Mouse (Mus musculus) neural tube, embryonic 15.5 days (tissue): Measurements from ENCODE around the gene Peak1. TPM values are rescaled to one million over a fixed set of nuclear protein-coding genes. Genes with fewer than 3 reads are reported as not detected.

Experiments used
- ATAC-seq: fragments of 200-750 bp; cut with Nextera tagmentation; 2 replicates; pipeline ENCODE4 v1.8.0; 2017; ENCODE audit warnings: mild to moderate bottlenecking, moderate TSS enrichment, moderate library complexity; ENCODE audit not compliant: low FRiP score
- H3K27ac ChIP-seq: fragments of 300-500 bp; sonication (generic); replicated peaks from 2 replicates; pipeline ENCODE4 v1.5.1; 2015; ENCODE audit warnings: mild to moderate bottlenecking, inconsistent platforms
- H3K27me3 ChIP-seq: fragments of 300-500 bp; sonication (generic); replicated peaks from 2 replicates; pipeline ENCODE4 v1.6.1; 2015; ENCODE audit warnings: inconsistent platforms
- H3K36me3 ChIP-seq: fragments of 300-500 bp; sonication (generic); 2 replicates; pipeline ENCODE4 v1.6.1; 2015; ENCODE audit warnings: inconsistent platforms
- H3K4me1 ChIP-seq: fragments of 300-500 bp; sonication (generic); 2 replicates; pipeline ENCODE4 v1.6.1; 2015; ENCODE audit warnings: inconsistent platforms
- H3K4me2 ChIP-seq: fragments of 300-500 bp; sonication (generic); 2 replicates; pipeline ENCODE4 v1.6.1; 2015; ENCODE audit warnings: inconsistent platforms, mild to moderate bottlenecking, moderate library complexity
- H3K4me3 ChIP-seq: fragments of 300-500 bp; sonication (generic); replicated peaks from 2 replicates; pipeline ENCODE4 v1.5.1; 2015; ENCODE audit warnings: mild to moderate bottlenecking, inconsistent platforms
- H3K9ac ChIP-seq: fragments of 300-500 bp; sonication (generic); replicated peaks from 2 replicates; pipeline ENCODE4 v1.6.1; 2015; ENCODE audit warnings: mild to moderate bottlenecking, inconsistent platforms
- H3K9me3 ChIP-seq: fragments of 300-500 bp; sonication (generic); replicated peaks from 2 replicates; pipeline ENCODE4 v1.6.1; 2016; ENCODE audit warnings: inconsistent platforms
- WGBS: fragments of 180-500 bp; shearing (Covaris S2); methylation state at CpG from one replicate; pipeline ENCODE4 v1.1.7; 2015; ENCODE audit warnings: mixed read lengths; 5-methylcytosine and 5-hydroxymethylcytosine counted together
- polyA plus RNA-seq: library from polyadenylated mRNA; unstranded; fragments of >200 nt; fragmentation: Nextera tagmentation; extraction: Ambion mirVana; gene quantifications from 2 replicates; pipeline ENCODE4 v1.2.1, GENCODE M21; 2015

Peak1 gene
- polyA plus RNA-seq, 1 experiment from 2014 or later = 6.5 TPM

DNA sequence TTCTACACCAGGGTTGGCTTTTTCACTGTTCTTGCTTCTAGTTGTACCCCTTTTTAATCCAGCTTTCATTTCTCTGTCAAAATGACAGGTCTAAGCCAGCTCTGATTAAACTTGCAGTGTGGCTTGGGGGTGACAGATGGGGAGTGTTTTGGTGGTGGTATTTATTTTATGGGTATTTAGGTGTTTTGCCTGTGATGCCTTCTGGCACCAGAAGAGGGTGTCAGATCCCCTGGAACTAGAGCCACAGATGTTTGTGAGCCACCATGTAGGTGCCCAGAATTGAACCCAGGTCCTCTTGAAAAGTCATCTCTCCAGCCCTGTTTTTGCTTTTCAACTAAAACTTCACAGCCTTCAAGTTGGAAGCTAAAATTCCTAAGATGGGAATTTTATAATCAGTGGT lies 3.5 kb downstream of the Peak1 start:
- Histone ChIP-seq H3K4me3 (no peak overlapping the region), H3K36me3 (no peaks in the 10 kb centered on the region)

DNA sequence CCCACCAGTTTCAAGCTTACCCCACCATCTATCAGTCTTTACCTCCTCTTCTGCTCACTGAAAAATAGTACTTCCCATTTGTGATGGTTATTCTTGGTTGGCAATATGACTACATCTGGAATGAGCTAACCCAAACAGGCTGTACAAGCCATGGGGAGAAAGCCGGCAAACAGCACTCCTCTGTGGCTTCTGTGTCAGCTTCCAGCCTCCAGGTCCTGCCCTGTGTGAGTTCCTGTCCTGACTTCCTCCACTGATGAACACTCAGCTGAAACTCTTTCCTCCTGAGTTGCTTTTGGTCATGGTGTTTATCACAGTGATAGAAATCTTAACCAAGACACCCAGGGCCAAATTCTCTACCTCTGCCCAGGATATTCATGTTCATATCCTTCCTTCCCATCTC lies 5.2 kb downstream of the Peak1 start:
- Histone ChIP-seq H3K4me2 (no peak overlapping the region), H3K4me1 (peaks cover 22% of the 10 kb centered on the region), H3K27me3 (no peaks in the 10 kb centered on the region), H3K4me3 (no peak overlapping the region), H3K27ac (no peak overlapping the region), H3K9me3 (no peaks in the 10 kb centered on the region), H3K9ac (no peak overlapping the region), H3K36me3 (no peaks in the 10 kb centered on the region)
- WGBS = 70% methylated on average over 1 of the region's 1 CpGs
- no peak for ATAC-seq

More for the DNA sequence above, 3.5 kb downstream of the Peak1 start:
- Histone ChIP-seq H3K27me3 (no peaks in the 10 kb centered on the region), H3K4me1 (peaks cover 24% of the 10 kb centered on the region), H3K4me2 (no peak overlapping the region), H3K27ac (no peak overlapping the region), H3K9me3 (no peaks in the 10 kb centered on the region), H3K9ac (no peak overlapping the region)
- no peak for ATAC-seq

DNA sequence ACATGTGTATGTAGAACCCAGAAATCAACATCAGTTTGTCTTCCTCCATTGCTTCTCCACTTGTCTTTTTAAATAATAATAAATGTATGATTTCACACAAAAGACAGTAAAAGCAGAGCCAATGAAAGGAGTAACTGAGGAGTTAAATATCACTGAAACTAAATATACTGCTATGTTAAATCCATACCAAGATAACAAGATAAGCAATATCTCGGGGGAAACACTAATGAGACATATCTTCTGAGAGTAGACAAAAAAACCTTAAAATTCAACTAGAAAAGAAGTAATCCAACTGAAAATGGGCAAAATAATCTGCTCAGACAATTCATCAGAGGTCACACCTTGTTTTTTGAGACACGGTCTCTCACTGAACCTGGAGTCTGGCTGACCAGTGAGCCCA lies 7.9 kb downstream of the Peak1 start:
- Histone ChIP-seq H3K4me3 (no peak overlapping the region), H3K36me3 (no peaks in the 10 kb centered on the region), H3K9me3 (no peaks in the 10 kb centered on the region), H3K27ac (no peak overlapping the region), H3K9ac (no peak overlapping the region), H3K4me2 (no peak overlapping the region), H3K27me3 (no peaks in the 10 kb centered on the region), H3K4me1 (no peaks in the 10 kb centered on the region)
- 95% methylated on average over 2 of the region's 2 CpGs for WGBS
- ATAC-seq = no peak

DNA sequence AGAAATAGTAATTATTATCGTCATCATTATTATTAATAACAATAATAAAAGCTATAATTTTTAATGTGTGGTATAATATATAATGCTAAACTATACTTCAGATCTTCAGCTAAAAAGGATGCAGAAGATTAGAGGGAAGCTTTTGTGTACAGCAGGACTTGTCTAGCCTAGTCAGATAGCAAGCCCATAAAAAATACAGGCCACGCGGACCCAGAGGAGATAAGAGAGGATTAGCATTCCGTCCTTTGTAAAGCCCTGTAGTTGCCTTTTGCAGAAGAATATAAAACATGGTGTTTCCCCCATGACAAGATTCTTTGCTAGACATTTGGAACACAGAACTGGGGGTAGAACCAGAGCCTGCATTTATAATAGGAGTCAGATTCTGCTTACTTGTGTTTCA lies 13.2 kb downstream of the Peak1 start:
- Histone ChIP-seq H3K36me3 (no peaks in the 10 kb centered on the region), H3K4me1 (no peaks in the 10 kb centered on the region), H3K4me3 (no peak overlapping the region), H3K9ac (no peak overlapping the region), H3K27ac (no peak overlapping the region), H3K9me3 (no peaks in the 10 kb centered on the region), H3K4me2 (no peak overlapping the region), H3K27me3 (no peaks in the 10 kb centered on the region)
- ATAC-seq = no peak
- WGBS = 74% methylated on average over 4 of the region's 4 CpGs

DNA sequence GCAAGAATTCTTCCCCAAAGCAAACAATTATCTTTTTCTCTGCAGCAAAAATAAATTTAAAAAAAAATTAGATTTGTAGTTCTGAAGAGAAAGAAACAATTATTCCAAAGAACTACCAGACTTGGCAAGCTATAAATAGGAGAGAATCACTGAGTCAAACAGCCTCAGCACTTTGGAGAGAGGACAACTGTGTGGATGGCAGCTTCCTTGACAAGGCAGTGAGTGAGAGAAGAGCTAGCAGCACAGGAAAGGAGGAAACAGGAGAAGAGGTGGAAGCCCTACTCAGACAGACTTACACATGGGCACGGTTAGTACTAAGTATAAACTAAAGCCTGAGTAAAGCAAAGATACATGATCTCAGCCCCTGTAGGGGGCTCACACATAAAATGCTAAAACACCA lies 21.6 kb downstream of the Peak1 start:
- H3K4me3 ChIP-seq = no peak overlapping the region
- H3K36me3 ChIP-seq = no peaks in the 10 kb centered on the region
- no peaks in the 10 kb centered on the region for H3K27me3 ChIP-seq
- no peaks in the 10 kb centered on the region for H3K9me3 ChIP-seq
- no peaks in the 10 kb centered on the region for H3K4me1 ChIP-seq
- no peak overlapping the region for H3K27ac ChIP-seq
- H3K9ac ChIP-seq = no peak overlapping the region
- no peak for ATAC-seq
- WGBS = 73% methylated on average over 1 of the region's 1 CpGs
- H3K4me2 ChIP-seq = no peak overlapping the region

DNA sequence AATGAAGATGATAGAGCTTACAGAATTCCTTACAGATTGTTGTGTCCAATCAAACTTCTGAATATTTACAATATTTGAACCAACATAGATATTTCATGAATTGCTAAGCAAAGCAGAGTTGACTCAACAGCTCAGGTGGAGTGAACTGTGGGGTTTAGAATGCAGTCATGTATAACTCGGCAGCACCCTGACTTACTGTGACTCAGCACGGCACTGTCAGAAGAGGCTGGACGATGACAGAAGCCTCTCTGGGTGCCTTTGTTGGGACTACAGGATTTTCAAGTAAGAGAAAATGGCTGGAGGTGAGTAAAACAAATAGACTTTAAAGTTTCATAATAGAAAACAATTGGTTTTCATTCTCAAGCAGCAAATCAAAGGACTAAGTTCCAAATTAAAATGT lies 25.0 kb downstream of the Peak1 start:
- Histone ChIP-seq H3K4me1 (no peaks in the 10 kb centered on the region), H3K36me3 (no peaks in the 10 kb centered on the region), H3K27me3 (no peaks in the 10 kb centered on the region), H3K4me2 (no peak overlapping the region), H3K9ac (no peak overlapping the region), H3K4me3 (no peak overlapping the region), H3K9me3 (no peaks in the 10 kb centered on the region), H3K27ac (no peak overlapping the region)
- 85% methylated on average over 3 of the region's 3 CpGs for WGBS
- no peak for ATAC-seq

DNA sequence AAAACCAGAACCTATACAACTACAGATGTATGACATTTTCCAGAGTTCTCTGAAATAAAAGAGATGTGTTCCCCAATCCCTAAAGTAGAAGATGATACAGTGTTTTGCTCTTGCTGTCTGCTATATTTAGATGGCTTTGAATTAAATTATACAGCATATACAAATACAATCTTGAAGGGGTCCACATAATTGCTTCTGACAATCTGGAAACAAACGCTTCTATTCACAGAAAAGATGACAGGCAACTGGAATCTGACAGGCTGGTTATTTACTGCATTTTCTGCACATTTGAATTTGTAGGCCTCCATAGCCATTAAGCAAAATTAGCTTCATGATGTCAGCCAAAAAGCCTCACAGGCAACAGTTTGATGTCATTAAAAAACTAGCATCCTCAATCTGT lies 35.1 kb downstream of the Peak1 start:
- Histone ChIP-seq H3K4me3 (no peak overlapping the region), H3K27me3 (no peaks in the 10 kb centered on the region), H3K36me3 (no peaks in the 10 kb centered on the region), H3K4me2 (no peak overlapping the region), H3K9ac (no peak overlapping the region), H3K4me1 (no peaks in the 10 kb centered on the region), H3K27ac (no peak overlapping the region), H3K9me3 (no peaks in the 10 kb centered on the region)
- no peak for ATAC-seq
- WGBS = 47% methylated on average over 1 of the region's 1 CpGs

DNA sequence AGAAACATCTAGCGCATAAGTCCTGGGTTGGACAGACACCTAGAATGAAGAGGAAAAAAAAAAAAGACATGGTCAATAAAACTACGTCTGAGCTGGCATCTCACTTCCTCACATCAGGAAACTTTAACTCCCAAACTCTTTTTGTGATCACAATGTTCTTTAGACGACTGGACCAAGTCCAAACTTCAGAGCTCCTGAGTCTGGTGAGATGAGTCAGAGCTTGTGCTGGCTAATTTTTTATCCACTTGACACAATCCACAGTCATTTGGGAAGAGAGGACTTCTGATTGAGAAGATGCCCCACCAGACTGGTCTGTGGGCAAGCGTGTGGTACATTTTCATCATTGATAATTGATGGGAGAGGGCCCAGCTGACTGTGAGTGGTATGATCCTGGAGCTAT lies 43.5 kb downstream of the Peak1 start:
- H3K27ac ChIP-seq = no peak overlapping the region
- H3K27me3 ChIP-seq = no peaks in the 10 kb centered on the region
- no peak overlapping the region for H3K4me2 ChIP-seq
- no peaks in the 10 kb centered on the region for H3K9me3 ChIP-seq
- H3K36me3 ChIP-seq = no peaks in the 10 kb centered on the region
- 76% methylated on average over 4 of the region's 4 CpGs for WGBS
- no peak overlapping the region for H3K4me3 ChIP-seq
- no peaks in the 10 kb centered on the region for H3K4me1 ChIP-seq
- no peak overlapping the region for H3K9ac ChIP-seq
- no peak for ATAC-seq

DNA sequence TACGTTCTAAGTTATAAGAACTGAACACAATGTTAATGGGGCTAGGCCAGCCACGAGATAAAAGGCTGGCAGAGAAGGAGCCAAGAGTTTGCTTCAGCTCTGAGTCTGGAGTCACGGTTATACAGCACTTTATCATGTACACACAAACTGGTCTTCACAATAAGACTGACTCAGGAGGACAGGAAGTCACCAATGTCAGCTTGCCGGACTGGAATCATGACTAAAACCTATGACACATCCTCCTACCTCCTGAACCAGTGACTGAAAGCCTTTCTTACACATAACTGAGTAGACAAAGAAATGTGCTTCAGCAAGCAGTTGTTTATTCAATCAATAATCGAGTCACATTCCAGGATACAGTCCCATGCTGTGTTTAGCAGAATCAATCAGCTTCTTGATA lies 47.2 kb downstream of the Peak1 start:
- Histone ChIP-seq H3K9me3 (no peaks in the 10 kb centered on the region), H3K36me3 (no peaks in the 10 kb centered on the region), H3K4me2 (no peak overlapping the region), H3K27ac (no peak overlapping the region), H3K4me1 (no peaks in the 10 kb centered on the region), H3K4me3 (no peak overlapping the region), H3K27me3 (no peaks in the 10 kb centered on the region), H3K9ac (no peak overlapping the region)
- 50% methylated on average over 5 of the region's 5 CpGs for WGBS
- ATAC-seq = no peak

DNA sequence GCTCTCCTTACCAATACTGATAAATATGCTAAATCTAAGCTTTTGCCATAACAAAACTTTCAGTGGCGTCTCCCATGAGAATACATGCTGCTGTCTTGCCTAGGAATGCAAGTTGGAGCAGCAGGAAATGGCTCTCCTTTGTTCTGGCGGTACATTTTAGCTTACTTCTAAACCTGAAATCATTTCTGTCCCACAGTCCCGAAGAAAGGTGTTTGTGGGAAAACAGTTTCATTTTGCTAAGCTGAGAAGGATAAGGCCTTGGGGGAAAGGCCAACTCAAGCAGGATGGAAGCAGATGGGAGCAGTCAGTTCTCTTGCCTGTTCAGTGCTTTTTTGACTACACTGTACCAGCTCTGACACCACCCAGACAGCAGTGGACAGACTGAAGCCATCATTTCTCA lies 49.1 kb downstream of the Peak1 start:
- H3K4me3 ChIP-seq = no peak overlapping the region
- no peak for ATAC-seq
- 69% methylated on average over 3 of the region's 3 CpGs for WGBS
- H3K4me2 ChIP-seq = no peak overlapping the region
- H3K4me1 ChIP-seq = no peaks in the 10 kb centered on the region
- H3K36me3 ChIP-seq = no peaks in the 10 kb centered on the region
- H3K9ac ChIP-seq = no peak overlapping the region
- no peaks in the 10 kb centered on the region for H3K27me3 ChIP-seq
- no peaks in the 10 kb centered on the region for H3K9me3 ChIP-seq
- H3K27ac ChIP-seq = no peak overlapping the region

DNA sequence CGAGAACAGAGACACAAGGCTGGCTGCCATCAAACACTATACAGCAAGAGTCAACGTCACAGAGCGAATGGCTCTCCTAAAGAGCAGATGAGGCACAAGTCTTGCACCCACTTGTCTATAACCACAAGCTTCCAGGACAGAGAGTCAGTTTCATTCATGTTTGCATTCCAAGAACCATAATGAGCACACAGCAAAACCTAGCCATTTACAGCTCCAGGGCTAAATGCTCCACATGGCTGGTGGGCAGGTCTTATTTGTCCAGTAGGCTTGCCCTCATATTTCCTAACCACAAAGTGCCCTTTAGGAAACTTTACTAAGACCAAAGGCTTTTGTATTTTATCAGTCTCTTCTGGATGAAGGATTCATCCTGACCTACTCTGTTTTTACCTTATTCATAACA lies 54.6 kb downstream of the Peak1 start:
- Histone ChIP-seq H3K4me3 (no peak overlapping the region), H3K9me3 (no peaks in the 10 kb centered on the region), H3K4me1 (0 out of 2 replicates have a peak, but pooled peaks cover 3% of the 10 kb centered on the region), H3K27ac (no peak overlapping the region), H3K9ac (no peak overlapping the region), H3K27me3 (no peaks in the 10 kb centered on the region), H3K4me2 (no peak overlapping the region), H3K36me3 (no peaks in the 10 kb centered on the region)
- ATAC-seq = no peak
- 88% methylated on average over 3 of the region's 3 CpGs for WGBS

DNA sequence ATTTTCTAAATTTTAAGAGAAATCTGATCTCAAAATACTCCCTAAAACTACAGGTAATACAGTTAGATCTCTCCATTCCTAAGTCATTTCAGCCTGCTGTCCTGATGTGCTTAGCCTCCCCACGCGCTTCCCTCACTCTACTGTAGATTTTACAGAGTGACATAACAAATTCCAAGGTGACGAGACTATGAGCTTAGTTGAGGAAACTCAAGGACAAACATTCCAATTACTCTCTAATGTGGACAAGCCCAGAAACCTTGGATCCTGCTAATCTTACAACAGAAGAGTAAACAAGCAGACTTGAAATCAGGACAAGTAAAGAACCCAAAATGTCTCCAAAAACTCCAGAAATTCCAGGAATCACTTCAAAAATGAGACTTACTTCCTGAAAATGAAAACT lies 58.6 kb downstream of the Peak1 start:
- H3K4me2 ChIP-seq = no peak overlapping the region
- no peaks in the 10 kb centered on the region for H3K36me3 ChIP-seq
- 84% methylated on average over 3 of the region's 3 CpGs for WGBS
- no peak overlapping the region for H3K9ac ChIP-seq
- 0 out of 2 replicates have a peak, but pooled peaks cover 6% of the 10 kb centered on the region for H3K4me1 ChIP-seq
- H3K9me3 ChIP-seq = no peaks in the 10 kb centered on the region
- no peak overlapping the region for H3K27ac ChIP-seq
- no peak for ATAC-seq
- H3K27me3 ChIP-seq = no peaks in the 10 kb centered on the region
- no peak overlapping the region for H3K4me3 ChIP-seq

DNA sequence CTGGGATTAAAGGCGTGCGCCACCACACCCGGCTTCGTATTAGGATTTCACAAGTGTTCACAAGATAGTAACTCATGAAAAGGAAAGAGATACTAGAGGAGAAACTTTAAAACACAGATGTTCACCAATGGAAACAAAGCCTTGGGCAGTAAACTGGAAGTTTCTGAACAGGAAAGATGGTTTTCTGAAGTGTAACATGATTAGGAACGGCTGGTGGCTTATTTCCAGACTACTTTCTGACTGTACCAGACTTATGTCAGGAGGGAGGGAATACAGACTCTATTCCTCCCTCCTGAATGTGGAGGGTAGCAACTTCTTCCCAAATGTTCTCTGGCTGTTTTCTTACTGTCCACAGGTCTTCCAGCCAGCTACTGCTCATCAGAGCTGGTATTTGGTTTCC lies 62.7 kb downstream of the Peak1 start:
- Histone ChIP-seq H3K36me3 (no peaks in the 10 kb centered on the region), H3K27me3 (no peaks in the 10 kb centered on the region), H3K4me2 (no peak overlapping the region), H3K9ac (no peak overlapping the region), H3K27ac (no peak overlapping the region), H3K4me1 (0 out of 2 replicates have a peak, but pooled peaks cover 6% of the 10 kb centered on the region), H3K9me3 (no peaks in the 10 kb centered on the region), H3K4me3 (no peak overlapping the region)
- no peak for ATAC-seq
- WGBS = 95% methylated on average over 5 of the region's 5 CpGs
